Mouse (Mus musculus): ENCODE measurements around the gene Zfp941.

Zfp941 gene

DNA sequence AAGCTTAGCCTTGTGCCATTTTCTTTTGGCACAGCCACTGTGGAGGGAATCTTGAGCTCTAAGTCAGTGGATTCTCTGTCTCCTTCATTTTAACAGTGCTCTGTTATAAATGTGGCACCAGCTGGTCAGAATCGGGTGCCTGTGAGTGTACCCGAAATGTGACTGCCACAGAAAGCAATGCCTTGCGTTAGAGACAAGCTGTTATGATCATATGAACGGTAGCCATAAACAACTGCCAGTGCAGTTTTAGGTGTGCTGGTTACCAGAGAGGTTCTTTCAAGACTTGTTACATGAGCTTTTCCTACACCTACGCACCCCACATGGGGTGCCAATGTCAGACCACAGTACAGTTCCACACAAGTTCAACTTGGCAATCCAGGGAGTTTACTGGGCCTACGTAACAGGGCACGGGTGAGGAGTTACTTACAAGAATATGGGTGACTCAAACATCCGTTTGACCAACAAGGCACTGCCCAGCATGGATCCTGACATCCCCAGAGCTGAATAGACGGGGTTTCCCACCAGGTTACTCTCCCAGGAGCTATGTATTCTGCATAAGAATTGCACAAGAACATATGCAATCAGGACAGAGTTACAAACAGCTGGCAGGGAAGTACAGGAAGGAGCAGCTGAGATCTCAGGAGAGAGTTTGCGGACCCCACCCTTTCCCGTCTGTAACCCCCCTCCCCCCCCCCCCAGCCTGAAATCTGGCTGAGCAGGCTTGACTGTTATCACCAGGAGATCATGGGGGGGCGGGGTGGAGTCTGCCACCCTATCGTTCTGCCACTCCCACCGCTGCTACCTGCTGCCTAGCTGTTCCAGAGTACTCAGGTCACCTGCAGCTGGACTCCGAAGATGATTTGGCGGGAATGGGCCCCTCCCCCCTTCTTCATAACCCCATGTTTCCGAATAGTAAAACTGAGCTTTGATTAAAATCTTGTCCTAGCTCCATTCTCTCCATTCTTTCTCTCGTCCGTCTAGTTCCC, 19.1 kb upstream of the Zfp941 start:
- DNase-seq (ENCODE audit: low spot score): no peak

- no peak for DNase-seq (ENCODE audit: low spot score)
These were observed 17.6 kb upstream of the Zfp941 start for GRCm38 (mm10) chr7:140839556-140839955.

DNA sequence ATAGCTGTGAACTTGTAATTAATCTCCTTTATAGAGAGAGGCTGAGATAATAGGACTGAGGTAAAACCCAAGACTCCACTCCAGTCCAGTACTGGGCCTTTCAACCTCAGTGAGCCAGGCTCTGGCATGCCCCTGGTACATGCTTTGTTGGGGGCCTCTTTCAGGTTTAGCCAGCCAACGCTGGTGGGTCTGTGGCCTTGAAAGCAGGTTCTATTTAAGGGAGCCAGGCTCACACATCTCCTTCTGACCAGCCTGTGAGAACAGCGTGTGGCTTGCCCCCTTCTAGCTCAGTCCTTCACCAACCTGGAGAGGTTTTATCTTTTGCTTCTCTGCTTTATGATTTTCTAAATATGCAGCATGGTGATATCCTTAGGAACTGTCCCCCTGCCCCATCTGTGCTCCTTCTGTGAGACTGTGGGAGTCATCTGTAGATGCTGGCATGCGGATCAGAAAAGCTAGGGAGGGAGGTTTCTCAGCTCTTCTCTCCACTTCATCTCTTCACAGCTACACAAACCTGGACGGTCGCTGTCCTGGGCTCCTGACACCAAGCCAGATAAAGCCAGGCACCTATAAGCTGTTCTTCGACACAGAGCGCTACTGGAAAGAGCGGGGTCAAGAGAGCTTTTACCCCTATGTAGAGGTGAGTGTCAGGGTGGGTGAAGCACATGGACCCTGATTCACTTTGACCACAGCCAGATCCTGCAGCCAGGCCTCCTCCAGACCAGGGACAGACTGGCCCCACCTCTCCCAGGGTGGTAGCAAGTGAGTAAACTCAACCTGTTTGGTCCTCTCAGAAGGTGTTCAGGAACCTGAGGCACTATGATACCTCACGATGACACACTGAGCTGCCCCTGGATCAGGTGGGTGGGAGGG, 14.5 kb upstream of the Zfp941 start:
- no peak for DNase-seq (ENCODE audit: low spot score)

- DNase-seq (ENCODE audit: low spot score): no peak
These were observed 13.7 kb upstream of the Zfp941 start for GRCm38 (mm10) chr7:140835758-140836087.

- DNase-seq (ENCODE audit: low spot score): no peak
These were observed 13.2 kb upstream of the Zfp941 start, which contains the start of gene Urah for GRCm38 (mm10) chr7:140834968-140835757. Gene Urah, plus strand, starts transcription at chr7:140835018.

GRCm38 (mm10) chr7:140833341-140833740, 11.4 kb upstream of the Zfp941 start:
- DNase-seq (ENCODE audit: low spot score): no peak

- no peak for DNase-seq (ENCODE audit: low spot score)
These were observed 9.5 kb upstream of the Zfp941 start for GRCm38 (mm10) chr7:140831447-140831846.

- DNase-seq (ENCODE audit: low spot score): no peak
These were observed 6.3 kb upstream of the Zfp941 start for GRCm38 (mm10) chr7:140828171-140828881.

- no peak for DNase-seq (ENCODE audit: low spot score)
These were observed 753 bp upstream of the Zfp941 start for GRCm38 (mm10) chr7:140822731-140823130.

DNA sequence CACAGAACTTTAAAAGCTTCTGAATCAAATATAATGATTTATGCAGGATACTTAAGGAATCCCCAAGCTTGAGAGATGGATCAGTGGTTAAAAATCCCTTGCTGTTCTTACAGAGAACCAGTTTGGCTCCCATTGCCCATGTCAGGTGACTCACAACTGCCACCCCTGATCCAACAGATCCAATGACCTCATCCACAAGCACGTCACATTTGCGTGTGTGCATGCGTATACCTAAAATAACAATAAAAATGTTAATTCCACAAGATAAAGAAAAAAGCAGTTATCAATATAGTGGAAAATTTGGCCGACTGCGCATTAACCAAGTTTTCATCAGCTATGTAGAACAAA, 699 bp downstream of the Zfp941 start:
- no peak for DNase-seq (ENCODE audit: low spot score)

GRCm38 (mm10) chr7:140820173-140820572, 1.8 kb downstream of the Zfp941 start:
- no peak for DNase-seq (ENCODE audit: low spot score)

DNA sequence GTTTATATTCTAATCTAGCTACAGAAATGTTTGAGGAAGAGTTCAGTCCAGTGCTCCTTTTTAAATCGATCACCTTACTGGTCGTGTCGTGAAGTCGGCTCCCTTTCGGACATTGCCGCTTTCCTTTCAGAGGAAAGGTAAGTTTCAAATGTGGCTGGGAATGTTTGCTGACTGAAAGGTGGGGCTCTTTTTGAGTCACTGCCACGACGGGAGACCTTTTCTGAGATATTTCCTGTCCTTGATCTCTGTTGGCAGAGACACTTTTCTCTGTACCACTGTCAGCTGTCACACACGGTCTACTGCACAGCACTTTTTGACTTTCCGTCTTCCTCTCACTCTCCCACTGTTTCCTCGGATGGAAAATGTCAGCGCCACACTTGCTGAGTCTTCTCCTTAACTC, 9.1 kb downstream of the Zfp941 start:
- no peak for DNase-seq (ENCODE audit: low spot score)

- no peak for DNase-seq (ENCODE audit: low spot score)
These were observed 10.3 kb downstream of the Zfp941 start for GRCm38 (mm10) chr7:140811714-140812113.

DNA sequence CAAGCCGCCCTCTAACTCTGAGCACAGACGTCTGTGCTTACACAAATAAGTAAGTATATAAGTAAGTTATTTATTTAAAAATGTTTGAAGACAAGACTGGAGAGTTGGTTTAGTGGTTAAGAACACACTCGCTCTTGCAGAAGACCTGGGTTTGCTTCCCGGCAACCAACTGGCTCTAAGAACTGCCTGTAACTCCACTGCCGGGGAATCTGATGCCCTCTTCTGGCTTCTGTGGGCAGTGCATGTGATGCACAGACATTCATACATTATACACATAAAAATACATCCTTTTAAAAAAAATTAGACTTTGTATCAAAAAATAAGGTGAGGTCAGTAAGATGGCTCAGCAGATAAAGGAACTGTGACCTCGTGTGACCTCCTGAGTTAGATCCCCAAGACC, 11.5 kb downstream of the Zfp941 start:
- DNase-seq (ENCODE audit: low spot score): no peak

- peak; percentile 34 for DNase-seq (ENCODE audit: low spot score)
These were observed 16.3 kb downstream of the Zfp941 start for GRCm38 (mm10) chr7:140805704-140806103.

GRCm38 (mm10) chr7:140802629-140803028, 19.3 kb downstream of the Zfp941 start:
- DNase-seq (ENCODE audit: low spot score): no peak

GRCm38 (mm10) chr7:140798212-140798611, 23.8 kb downstream of the Zfp941 start:
- DNase-seq (ENCODE audit: low spot score): no peak

- DNase-seq (ENCODE audit: low spot score): no peak
These were observed 24.4 kb downstream of the Zfp941 start for GRCm38 (mm10) chr7:140797619-140798018.

DNA sequence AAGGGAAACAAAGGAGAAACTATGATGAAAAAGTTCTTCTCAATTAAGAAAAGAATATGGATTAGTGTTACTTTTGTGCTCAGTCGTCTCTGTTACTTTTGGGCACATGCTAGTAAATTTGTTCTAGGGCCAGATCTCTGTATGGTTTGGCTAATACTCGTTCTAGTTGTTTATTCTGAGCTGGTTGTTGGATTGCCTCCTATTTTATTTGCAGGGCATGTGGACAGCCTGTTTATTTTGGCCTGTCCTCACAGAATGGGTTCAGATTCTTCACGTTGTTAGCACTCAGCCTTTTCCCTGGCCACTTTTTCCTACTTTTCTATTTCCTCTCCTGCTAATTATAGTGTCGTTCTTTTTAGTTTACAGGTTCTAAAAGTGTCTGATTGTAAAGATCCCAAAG, 28.4 kb downstream of the Zfp941 start:
- DNase-seq (ENCODE audit: low spot score): no peak

- DNase-seq (ENCODE audit: low spot score): no peak
These were observed 33.9 kb downstream of the Zfp941 start for GRCm38 (mm10) chr7:140788053-140788435.

GRCm38 (mm10) chr7:140787406-140788052, 34.4 kb downstream of the Zfp941 start, which contains the start of gene Syce1:
Gene Syce1, minus strand, starts transcription at chr7:140787852.
- no peak for DNase-seq (ENCODE audit: low spot score)

Data from ovary, postnatal 14 days (tissue).